Mouse (Mus musculus): ENCODE results near the gene Il15. TPM values are rescaled to one million over a fixed set of nuclear protein-coding genes. Genes with fewer than 3 reads are reported as not detected.

The Il15 gene
- polyA plus RNA-seq, 1 experiment: 9.5 TPM

DNA sequence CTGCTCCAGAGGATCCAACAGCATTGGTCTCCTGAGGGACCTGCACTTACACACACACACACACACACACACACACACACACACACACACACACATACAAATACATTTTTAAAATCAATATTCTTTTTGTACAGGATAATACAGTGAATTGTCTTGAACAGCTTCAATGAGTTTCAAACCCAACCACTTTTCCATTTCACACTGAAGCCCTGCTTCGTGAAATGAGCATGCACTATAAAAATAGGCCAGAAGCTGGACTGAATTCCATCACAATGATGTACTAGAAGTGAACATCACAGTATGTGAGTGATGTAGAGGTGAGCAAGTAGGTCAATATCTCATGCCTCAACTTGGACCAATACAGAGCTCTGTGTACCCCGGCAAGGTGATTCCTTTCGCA lies 1.0 kb upstream of the Il15 start:
- H3K27me3 ChIP-seq (ENCODE audit: control insufficient read depth, insufficient read depth, low read length): no peaks in the 10 kb centered on the region
- no peak for TF ChIP-seq CTCF (IDR thresholded peaks at IDR 0.05; ENCODE audit: borderline replicate concordance, control insufficient read depth, extremely low read depth, insufficient read depth, low read length, poor library complexity)
- no peak for TF ChIP-seq POLR2A (IDR thresholded peaks at IDR 0.05; ENCODE audit: control insufficient read depth, extremely low read depth, insufficient read depth, low read length, poor library complexity)
- 96% methylated on average over 3 of the region's 3 CpGs for WGBS

GRCm38 (mm10) chr8:82402261-82402685 lies 749 bp downstream of the Il15 start:
- Histone ChIP-seq H3K4me3 (ENCODE audit: control insufficient read depth, insufficient read depth, low read length) (peak overlapping the region; percentile 41), H3K36me3 (ENCODE audit: control insufficient read depth, insufficient read depth, low read length) (no peaks in the 10 kb centered on the region), H3K27ac (ENCODE audit: control insufficient read depth, insufficient read depth, low read length) (peak overlapping the region; percentile 27; the same call in 1 of the 2 replicates), H3K4me1 (replicated peaks; ENCODE audit: control insufficient read depth, insufficient read depth, low read length) (peaks cover 4% of the 10 kb centered on the region; the same call in 1 of the 2 replicates), H3K27me3 (ENCODE audit: control insufficient read depth, insufficient read depth, low read length) (no peaks in the 10 kb centered on the region)
- under 1% methylated on average over 13 of the region's 13 CpGs for WGBS
- DNase-seq: peak; percentile 7
- TF ChIP-seq CTCF (IDR thresholded peaks at IDR 0.05; ENCODE audit: borderline replicate concordance, control insufficient read depth, extremely low read depth, insufficient read depth, low read length, poor library complexity): no peak

More for the DNA sequence above, 1.0 kb upstream of the Il15 start:
- DNase-seq: no peak
- Histone ChIP-seq H3K36me3 (ENCODE audit: control insufficient read depth, insufficient read depth, low read length) (no peaks in the 10 kb centered on the region), H3K4me1 (replicated peaks; ENCODE audit: control insufficient read depth, insufficient read depth, low read length) (peaks cover 4% of the 10 kb centered on the region; the same call in 1 of the 2 replicates), H3K27ac (ENCODE audit: control insufficient read depth, insufficient read depth, low read length) (no peak overlapping the region), H3K4me3 (ENCODE audit: control insufficient read depth, insufficient read depth, low read length) (no peak overlapping the region)

GRCm38 (mm10) chr8:82401490-82401889 lies 1.5 kb downstream of the Il15 start:
- TF ChIP-seq CTCF (IDR thresholded peaks at IDR 0.05; ENCODE audit: borderline replicate concordance, control insufficient read depth, extremely low read depth, insufficient read depth, low read length, poor library complexity): no peak
- no peak for TF ChIP-seq POLR2A (IDR thresholded peaks at IDR 0.05; ENCODE audit: control insufficient read depth, extremely low read depth, insufficient read depth, low read length, poor library complexity)
- no peaks in the 10 kb centered on the region for H3K36me3 ChIP-seq (ENCODE audit: control insufficient read depth, insufficient read depth, low read length)
- DNase-seq: no peak
- H3K27me3 ChIP-seq (ENCODE audit: control insufficient read depth, insufficient read depth, low read length): no peaks in the 10 kb centered on the region
- H3K4me1 ChIP-seq (replicated peaks; ENCODE audit: control insufficient read depth, insufficient read depth, low read length): peaks cover 4% of the 10 kb centered on the region; the same call in 1 of the 2 replicates
- 11% methylated on average over 6 of the region's 6 CpGs for WGBS
- peak overlapping the region; percentile 47 for H3K27ac ChIP-seq (ENCODE audit: control insufficient read depth, insufficient read depth, low read length)
- no peak overlapping the region for H3K4me3 ChIP-seq (ENCODE audit: control insufficient read depth, insufficient read depth, low read length)

DNA sequence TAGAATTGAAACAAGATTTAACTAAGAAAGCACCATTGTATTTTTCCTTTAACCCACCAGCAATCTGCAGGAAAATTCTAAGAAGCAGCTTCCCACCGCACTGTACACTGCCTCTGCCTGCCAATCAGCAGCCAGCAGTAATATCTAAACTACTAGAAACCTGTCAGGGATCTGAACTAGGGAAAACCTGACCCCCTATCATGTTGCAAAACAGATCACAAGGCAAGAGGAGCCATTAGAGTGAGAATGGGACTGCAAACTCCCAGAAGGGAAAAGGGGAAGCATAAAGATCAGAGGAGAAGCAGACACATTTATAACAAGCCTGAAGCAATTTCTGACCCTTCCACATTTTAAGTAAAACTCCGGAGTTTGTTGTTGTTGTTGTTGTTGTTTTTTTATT lies 2.0 kb downstream of the Il15 start:
- no peaks in the 10 kb centered on the region for H3K27me3 ChIP-seq (ENCODE audit: control insufficient read depth, insufficient read depth, low read length)
- TF ChIP-seq POLR2A (IDR thresholded peaks at IDR 0.05; ENCODE audit: control insufficient read depth, extremely low read depth, insufficient read depth, low read length, poor library complexity) (no peak), CTCF (IDR thresholded peaks at IDR 0.05; ENCODE audit: borderline replicate concordance, control insufficient read depth, extremely low read depth, insufficient read depth, low read length, poor library complexity) (no peak)
- no peak for DNase-seq
- peak overlapping the region; percentile 34; the same call in 1 of the 2 replicates for H3K27ac ChIP-seq (ENCODE audit: control insufficient read depth, insufficient read depth, low read length)
- WGBS: 3% methylated on average over 2 of the region's 2 CpGs
- no peak overlapping the region for H3K4me3 ChIP-seq (ENCODE audit: control insufficient read depth, insufficient read depth, low read length)
- peaks cover 4% of the 10 kb centered on the region; the same call in 1 of the 2 replicates for H3K4me1 ChIP-seq (replicated peaks; ENCODE audit: control insufficient read depth, insufficient read depth, low read length)
- H3K36me3 ChIP-seq (ENCODE audit: control insufficient read depth, insufficient read depth, low read length): no peaks in the 10 kb centered on the region

- H3K27ac ChIP-seq (ENCODE audit: control insufficient read depth, insufficient read depth, low read length): no peak overlapping the region
- WGBS: 0% methylated on average over 2 of the region's 2 CpGs
- peaks cover 4% of the 10 kb centered on the region; the same call in 1 of the 2 replicates for H3K4me1 ChIP-seq (replicated peaks; ENCODE audit: control insufficient read depth, insufficient read depth, low read length)
Measured at GRCm38 (mm10) chr8:82400376-82400775, 2.6 kb downstream of the Il15 start.

DNA sequence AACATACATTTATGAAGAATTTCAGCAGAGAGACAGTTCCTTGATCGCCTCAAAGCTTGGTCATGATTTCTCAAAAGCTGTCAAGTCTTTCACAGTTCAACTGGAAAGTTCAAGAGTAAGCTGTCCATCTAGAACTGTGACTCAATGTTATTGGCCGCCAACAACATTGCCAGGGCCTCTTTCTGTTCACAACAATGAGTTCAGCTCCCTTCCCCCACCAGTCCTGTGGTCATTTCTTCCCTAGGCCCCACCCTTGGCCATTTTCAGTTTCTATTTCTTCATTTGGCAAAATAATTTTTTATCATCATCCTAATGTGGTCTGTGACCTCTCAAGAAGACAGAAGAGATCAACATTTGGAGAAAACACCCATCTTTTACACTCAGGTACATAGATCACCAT lies 4.5 kb downstream of the Il15 start:
- no peak for DNase-seq
- WGBS: 88% methylated on average over 2 of the region's 2 CpGs
- peaks cover 4% of the 10 kb centered on the region; the same call in 1 of the 2 replicates for H3K4me1 ChIP-seq (replicated peaks; ENCODE audit: control insufficient read depth, insufficient read depth, low read length)

More at GRCm38 (mm10) chr8:82400376-82400775, 2.6 kb downstream of the Il15 start:
- no peak for TF ChIP-seq POLR2A (IDR thresholded peaks at IDR 0.05; ENCODE audit: control insufficient read depth, extremely low read depth, insufficient read depth, low read length, poor library complexity)
- no peak for TF ChIP-seq CTCF (IDR thresholded peaks at IDR 0.05; ENCODE audit: borderline replicate concordance, control insufficient read depth, extremely low read depth, insufficient read depth, low read length, poor library complexity)
- Histone ChIP-seq H3K27me3 (ENCODE audit: control insufficient read depth, insufficient read depth, low read length) (no peaks in the 10 kb centered on the region), H3K4me3 (ENCODE audit: control insufficient read depth, insufficient read depth, low read length) (no peak overlapping the region), H3K36me3 (ENCODE audit: control insufficient read depth, insufficient read depth, low read length) (no peaks in the 10 kb centered on the region)
- DNase-seq: no peak

GRCm38 (mm10) chr8:82391258-82391657 lies 11.8 kb downstream of the Il15 start:
- no peak for DNase-seq
- H3K4me3 ChIP-seq (ENCODE audit: control insufficient read depth, insufficient read depth, low read length): no peak overlapping the region
- H3K36me3 ChIP-seq (ENCODE audit: control insufficient read depth, insufficient read depth, low read length): no peaks in the 10 kb centered on the region
- TF ChIP-seq CTCF (IDR thresholded peaks at IDR 0.05; ENCODE audit: borderline replicate concordance, control insufficient read depth, extremely low read depth, insufficient read depth, low read length, poor library complexity) (no peak), POLR2A (IDR thresholded peaks at IDR 0.05; ENCODE audit: control insufficient read depth, extremely low read depth, insufficient read depth, low read length, poor library complexity) (no peak)
- H3K27me3 ChIP-seq (ENCODE audit: control insufficient read depth, insufficient read depth, low read length): no peaks in the 10 kb centered on the region
- no peaks in the 10 kb centered on the region for H3K4me1 ChIP-seq (replicated peaks; ENCODE audit: control insufficient read depth, insufficient read depth, low read length)
- H3K27ac ChIP-seq (ENCODE audit: control insufficient read depth, insufficient read depth, low read length): no peak overlapping the region

More for the DNA sequence above, 4.5 kb downstream of the Il15 start:
- Histone ChIP-seq H3K36me3 (ENCODE audit: control insufficient read depth, insufficient read depth, low read length) (no peaks in the 10 kb centered on the region), H3K4me3 (ENCODE audit: control insufficient read depth, insufficient read depth, low read length) (no peak overlapping the region), H3K27me3 (ENCODE audit: control insufficient read depth, insufficient read depth, low read length) (no peaks in the 10 kb centered on the region), H3K27ac (ENCODE audit: control insufficient read depth, insufficient read depth, low read length) (no peak overlapping the region)
- TF ChIP-seq CTCF (IDR thresholded peaks at IDR 0.05; ENCODE audit: borderline replicate concordance, control insufficient read depth, extremely low read depth, insufficient read depth, low read length, poor library complexity) (no peak), POLR2A (IDR thresholded peaks at IDR 0.05; ENCODE audit: control insufficient read depth, extremely low read depth, insufficient read depth, low read length, poor library complexity) (no peak)
